Mouse (Mus musculus): ENCODE data around the gene Gas8.
"Not testable (repeated sequence)": the region's sequence is repeated elsewhere in the genome, so short reads cannot be mapped to it uniquely, and the experiment has no call there.

Gene Gas8

DNA sequence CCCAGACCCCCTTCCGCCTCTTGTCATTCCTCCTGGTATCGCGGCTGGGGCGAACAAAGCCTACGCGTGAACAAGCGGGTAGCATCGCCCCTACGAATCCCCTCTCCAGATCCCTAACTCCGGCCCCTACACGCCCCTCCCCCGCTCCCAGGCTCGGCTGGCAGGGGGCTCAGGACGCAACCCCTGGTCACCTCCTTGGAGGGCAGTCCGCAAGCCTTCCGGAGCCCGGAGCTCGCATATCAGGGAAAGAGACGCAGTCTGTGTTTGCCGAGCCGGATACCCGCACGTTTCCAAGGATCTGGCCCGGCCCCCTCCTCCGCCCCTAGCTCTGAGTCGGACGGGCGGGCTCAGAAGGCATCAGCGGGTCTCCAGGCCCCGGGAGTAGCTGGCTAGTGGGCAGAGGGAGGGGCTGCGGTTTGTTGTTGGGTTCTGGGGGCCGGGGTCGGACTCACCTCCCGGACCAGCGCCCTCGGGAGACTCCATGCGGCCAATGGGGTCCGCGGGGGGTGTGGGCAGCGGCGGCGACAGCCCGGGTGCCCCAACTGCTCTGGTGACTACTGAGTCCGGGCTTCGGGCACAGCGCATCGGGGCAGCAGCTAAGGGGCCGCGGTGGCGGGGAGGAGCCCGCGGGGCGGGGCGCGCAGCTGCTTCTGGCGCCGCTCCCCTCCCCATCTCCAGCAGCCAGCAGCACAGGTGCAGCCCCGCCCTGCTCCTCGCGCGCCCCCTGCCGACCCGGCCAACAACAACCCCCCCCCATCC lies 3.7 kb upstream of the Gas8 start, which contains the start of gene Dbndd1:
TSS of gene Dbndd1 (minus strand) at position 683 of the 759 bp plus-strand sequence.
- peak in 1 of 2 experiments; percentile 29 for DNase-seq (ENCODE audit: low spot score in 2 of 2)

DNA sequence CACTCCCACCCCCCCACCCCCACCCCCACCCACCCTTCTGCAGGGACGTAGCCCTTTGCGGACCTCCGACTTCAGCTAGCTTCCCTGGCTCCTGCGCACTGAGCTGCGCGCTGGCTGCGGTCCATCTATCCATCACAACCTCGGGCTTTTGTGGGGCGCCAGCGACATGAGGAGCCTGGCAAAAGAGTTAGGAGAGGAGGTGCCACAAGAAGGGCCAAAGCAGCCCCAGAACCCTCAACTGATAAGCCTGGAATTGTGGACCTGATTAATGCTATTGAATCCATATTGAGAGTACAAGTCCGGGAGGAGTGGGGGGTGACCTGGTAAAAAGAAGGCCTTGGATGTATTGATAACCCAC lies 3.1 kb upstream of the Gas8 start:
- no peak for DNase-seq (ENCODE audit: low spot score in 2 of 2)

DNA sequence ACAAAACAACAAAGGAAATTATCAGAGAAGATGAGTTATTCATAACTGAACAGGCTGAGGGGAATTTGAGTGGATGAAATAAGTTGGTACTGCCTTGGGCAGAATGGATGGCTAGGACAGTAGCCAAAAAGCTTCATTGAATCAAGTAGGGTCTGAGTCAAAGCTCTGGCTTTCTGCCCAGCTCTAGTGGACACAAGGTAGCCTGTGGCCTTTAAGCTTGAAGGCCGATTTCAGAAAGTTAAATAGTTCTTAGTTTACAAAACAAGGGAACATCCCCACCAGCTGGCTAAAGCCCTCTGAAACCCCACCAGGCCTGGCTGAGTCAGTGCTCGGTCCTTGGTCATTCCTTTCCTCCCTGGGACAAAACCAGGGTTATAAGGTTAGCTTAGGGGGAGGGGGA lies 2.0 kb upstream of the Gas8 start:
- no peak for DNase-seq (ENCODE audit: low spot score in 2 of 2)

DNA sequence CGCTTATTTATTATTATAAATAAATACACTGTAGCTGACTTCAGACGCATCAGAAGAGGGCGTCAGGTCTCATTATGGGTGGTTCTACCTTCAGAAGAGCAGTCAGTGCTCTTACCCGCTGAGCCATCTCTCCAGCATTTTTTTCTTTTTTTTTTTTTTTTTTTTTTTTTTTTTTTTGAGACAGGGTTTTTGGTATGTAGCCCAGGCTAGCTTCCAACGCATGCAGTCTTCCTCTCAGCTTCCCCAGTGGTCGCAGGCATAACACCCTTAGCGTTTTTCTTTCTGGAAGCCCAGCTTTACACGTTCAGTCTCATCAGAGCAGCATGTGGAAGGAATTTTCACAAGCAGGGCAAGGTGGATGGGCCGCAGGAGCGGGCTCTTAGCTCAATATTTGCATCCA lies 462 bp upstream of the Gas8 start:
- DNase-seq (ENCODE audit: low spot score in 2 of 2): no peak

DNA sequence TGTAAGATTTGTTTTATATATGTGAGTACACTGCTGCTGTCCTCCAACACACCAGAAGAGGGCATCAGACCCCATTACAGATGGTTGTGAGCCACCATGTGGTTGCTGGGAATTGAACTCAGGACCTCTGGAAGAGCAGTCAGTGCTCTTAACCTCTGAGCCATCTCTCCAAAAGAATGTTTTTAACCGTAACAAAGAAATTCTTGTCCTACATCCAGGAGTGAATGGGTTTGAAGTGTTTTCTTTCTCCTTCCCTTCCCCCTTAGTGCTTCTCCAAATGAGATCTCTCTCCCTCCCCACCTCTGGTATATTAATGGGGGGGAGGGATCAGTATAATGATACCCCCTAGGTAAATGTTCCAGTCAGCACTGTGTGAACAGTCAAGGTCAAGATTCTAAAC lies 1.4 kb downstream of the Gas8 start:
- DNase-seq (ENCODE audit: low spot score in 2 of 2): not testable (repeated sequence)

DNA sequence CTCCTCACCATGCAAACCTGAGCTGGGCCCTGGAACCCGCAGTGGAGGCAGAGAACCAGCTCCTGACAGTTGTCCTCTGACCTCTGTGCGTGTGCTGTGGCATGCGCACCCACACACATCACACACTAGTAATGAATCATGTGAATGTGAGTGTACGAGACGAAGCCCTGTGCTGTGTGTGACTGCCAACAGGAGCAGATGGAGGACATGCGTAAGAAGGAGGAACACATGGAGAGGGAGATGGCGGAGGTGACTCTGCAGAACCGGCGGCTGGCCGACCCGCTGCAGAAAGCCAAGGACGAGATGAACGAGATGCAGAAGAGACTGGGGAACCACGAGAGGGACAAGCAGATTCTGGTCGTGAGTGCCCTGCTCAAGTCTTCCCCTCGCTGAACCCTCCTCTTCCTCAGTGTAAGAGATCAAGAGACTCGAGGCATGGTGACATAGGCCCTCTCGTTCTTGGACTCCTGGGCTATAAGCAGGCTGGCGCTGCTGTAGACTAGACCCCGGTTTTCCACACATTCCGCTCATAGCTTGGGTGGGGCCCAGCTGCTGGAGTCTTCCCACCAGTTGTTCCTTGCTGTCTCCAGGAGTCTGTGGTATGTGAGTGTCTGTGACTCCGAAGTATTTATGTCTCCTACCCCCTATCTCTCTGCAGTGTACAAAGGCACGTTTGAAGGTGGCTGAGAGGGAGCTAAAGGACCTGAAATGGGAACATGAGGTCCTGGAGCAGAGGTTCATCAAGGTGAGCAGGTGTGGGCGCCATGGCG lies 9.3 kb downstream of the Gas8 start:
- no peak for DNase-seq (ENCODE audit: low spot score in 2 of 2)

DNA sequence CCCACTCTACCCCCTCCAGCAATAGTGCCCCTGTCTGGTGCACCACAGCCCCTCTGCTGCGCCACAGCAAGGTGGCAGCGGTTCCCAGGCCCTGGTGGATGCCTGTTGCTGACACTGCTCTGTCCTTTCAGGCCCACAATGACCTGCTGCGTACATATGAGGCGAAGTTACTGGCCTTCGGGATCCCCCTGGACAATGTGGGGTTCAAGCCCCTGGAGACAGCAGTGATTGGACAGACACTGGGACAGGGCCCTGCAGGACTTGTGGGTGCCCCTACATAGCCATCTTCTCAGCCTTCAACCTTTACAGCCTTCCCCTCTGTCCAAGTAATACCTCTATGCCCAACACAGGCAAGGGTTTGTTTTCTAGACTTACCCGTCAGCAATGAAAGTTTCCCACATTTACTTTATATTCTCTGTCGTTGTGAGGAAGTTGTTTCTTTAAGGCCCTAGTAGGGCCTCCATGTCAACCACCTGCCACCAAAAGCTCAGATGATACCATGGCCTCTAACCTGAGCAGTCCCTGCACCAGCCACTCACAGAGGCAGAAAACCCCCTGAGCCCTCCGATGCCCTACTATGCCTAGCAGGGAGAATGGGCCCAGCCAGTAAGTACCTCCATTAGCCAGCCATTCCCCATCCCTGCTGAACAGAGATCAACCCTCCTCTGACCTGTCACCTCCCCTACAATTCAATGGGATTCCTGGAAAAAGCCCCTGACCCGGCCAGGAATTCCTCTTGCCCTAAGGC lies 17.8 kb downstream of the Gas8 start:
- no peak for DNase-seq (ENCODE audit: low spot score in 2 of 2)

DNA sequence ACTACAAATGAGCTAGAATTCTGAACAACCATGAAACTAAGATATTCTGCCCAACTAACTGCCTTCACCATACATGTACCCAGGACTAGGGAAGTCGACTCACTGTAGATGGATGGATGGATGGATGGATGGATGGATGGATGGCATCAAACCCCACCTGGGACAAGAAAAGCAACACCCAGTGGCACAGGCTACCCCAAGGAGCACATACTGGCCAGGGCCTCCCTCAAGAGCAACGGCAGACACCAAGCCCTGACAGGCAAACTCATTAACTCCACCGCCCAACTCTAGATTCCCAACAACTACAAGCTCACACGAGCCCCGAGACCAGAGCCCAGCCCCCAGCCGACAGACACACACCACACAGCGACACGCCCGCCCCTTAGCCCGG lies 18.4 kb downstream of the Gas8 start:
- no peak for DNase-seq (ENCODE audit: low spot score in 2 of 2)

DNA sequence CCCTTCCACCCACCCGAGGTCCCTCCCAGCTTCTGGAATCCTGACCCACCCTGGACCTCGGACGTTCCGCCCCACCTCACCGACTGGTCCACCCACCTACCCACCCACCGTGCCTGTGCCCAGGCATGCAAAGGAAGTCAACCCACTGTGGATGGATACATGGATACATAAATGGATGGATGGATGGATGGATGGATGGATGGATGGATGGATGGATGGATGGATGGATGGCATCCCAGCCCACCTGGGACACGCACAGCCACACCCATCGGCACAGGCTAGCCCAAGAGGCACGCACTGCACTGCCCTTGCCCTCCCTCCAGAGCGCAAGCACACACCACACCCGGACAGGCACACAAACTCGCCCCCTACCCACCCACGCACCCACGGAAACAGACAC lies 19.0 kb downstream of the Gas8 start:
- peak in 1 of 2 experiments; percentile 30 for DNase-seq (ENCODE audit: low spot score in 2 of 2)

DNA sequence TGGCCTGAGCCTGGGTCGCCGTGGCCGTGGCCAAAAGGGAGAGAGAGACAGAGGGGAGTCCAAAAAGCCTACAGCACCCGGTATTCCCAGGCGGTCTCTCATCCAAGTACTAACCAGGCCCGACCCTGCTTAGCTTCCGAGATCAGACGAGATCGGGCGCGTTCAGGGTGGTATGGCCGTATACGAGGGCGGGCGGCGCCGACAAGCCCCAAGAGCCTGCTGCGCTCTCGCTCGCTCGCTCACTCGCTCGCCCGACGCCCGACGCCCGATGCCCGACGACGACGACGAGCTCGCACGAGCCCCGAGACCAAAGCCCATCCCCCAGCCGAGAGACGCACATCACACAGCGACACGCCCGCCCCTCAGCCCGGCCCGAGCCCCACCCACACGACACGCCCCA lies 45.6 kb downstream of the Gas8 start:
- not testable (repeated sequence) for DNase-seq (ENCODE audit: low spot score in 2 of 2)

DNA sequence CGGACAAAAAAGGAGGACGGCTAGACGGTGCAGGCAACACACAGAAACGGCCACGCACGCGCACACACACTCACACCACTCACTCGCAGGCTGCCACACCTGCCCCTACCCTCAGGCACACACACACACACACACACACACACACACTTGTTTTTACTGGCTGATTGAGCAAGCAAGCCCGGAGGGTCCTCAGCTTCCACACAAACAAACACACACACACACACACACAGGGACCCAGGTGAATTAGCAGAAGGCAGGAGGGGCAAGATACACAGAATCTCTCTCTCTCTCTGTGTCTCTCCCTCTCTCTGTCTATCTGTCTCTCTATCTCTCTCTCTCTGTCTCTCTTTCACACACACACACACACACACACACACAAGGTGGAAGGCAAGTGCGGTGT lies 56.8 kb downstream of the Gas8 start:
- peak in 1 of 2 experiments; percentile 6 for DNase-seq (ENCODE audit: low spot score in 2 of 2)

Data from spleen, postnatal 14 days (tissue).